Mouse (Mus musculus) kidney, adult 11 months (tissue): ENCODE results near the gene Gm13023.
"Not testable (repeated sequence)": the region's sequence is repeated elsewhere in the genome, so short reads cannot be mapped to it uniquely, and the experiment has no call there.

Experiments used
- DNase-seq: peaks from one replicate; pipeline ENCODE4 v3.0.0; 2022

Gene Gm13023

GRCm38 (mm10) chr4:143789052-143789451 is at the start of gene Gm13023:
Gm13023 (plus strand) TSS chr4:143789352.
- not testable (repeated sequence) for DNase-seq

- no peak for DNase-seq
Measured at GRCm38 (mm10) chr4:143815993-143816392, 26.8 kb downstream of the Gm13023 start, which contains the start of gene Gm13084. Gm13084 (minus strand) TSS chr4:143816093.
